Mouse (Mus musculus): Measurements from ENCODE around the gene Tcstv3. TPM values are rescaled to one million over a fixed set of nuclear protein-coding genes. Genes with fewer than 3 reads are reported as not detected.

Tcstv3 gene
- total and polyA plus RNA-seq, 2 experiments from 2014 or later: not detected

GRCm38 (mm10) chr13:120310749-120311148 lies 5.9 kb upstream of the Tcstv3 start:
- Histone ChIP-seq H3K9me3 (ENCODE audit: low read length) (no peaks in the 10 kb centered on the region), H3K4me1 (ENCODE audit: insufficient read depth, low read length) (no peaks in the 10 kb centered on the region), H3K4me2 (ENCODE audit: low read depth, low read length, poor library complexity, severe bottlenecking) (no peak overlapping the region), H3K27me3 (ENCODE audit: insufficient read depth, low read length) (no peaks in the 10 kb centered on the region), H3K9ac (replicated peaks; ENCODE audit: low read length, poor library complexity, severe bottlenecking) (no peak overlapping the region), H3K36me3 (ENCODE audit: insufficient read depth, low read length) (no peaks in the 10 kb centered on the region), H3K27ac (ENCODE audit: low read depth, low read length) (no peak overlapping the region), H3K4me3 (ENCODE audit: low read depth, low read length) (no peak overlapping the region)
- no peak for ATAC-seq (ENCODE audit: low FRiP score)
- TF ChIP-seq CTCF (IDR thresholded peaks at IDR 0.05): no peak
- WGBS: 79% methylated on average over 4 of the region's 4 CpGs
- DNase-seq (ENCODE audit: low spot score): no peak

- no peaks in the 10 kb centered on the region for H3K9me3 ChIP-seq (ENCODE audit: low read length)
- ATAC-seq (ENCODE audit: low FRiP score) (no peak), DNase-seq (ENCODE audit: low spot score) (no peak)
- no peak overlapping the region for H3K9ac ChIP-seq (replicated peaks; ENCODE audit: low read length, poor library complexity, severe bottlenecking)
- TF ChIP-seq CTCF (IDR thresholded peaks at IDR 0.05): peak; percentile 53
- no peak overlapping the region for H3K4me3 ChIP-seq (ENCODE audit: low read depth, low read length)
- H3K4me1 ChIP-seq (ENCODE audit: insufficient read depth, low read length): no peaks in the 10 kb centered on the region
- H3K4me2 ChIP-seq (ENCODE audit: low read depth, low read length, poor library complexity, severe bottlenecking): no peak overlapping the region
- H3K27ac ChIP-seq (ENCODE audit: low read depth, low read length): no peak overlapping the region
- 41% methylated on average over 14 of the region's 14 CpGs for WGBS
- H3K36me3 ChIP-seq (ENCODE audit: insufficient read depth, low read length): no peaks in the 10 kb centered on the region
- no peaks in the 10 kb centered on the region for H3K27me3 ChIP-seq (ENCODE audit: insufficient read depth, low read length)
These were observed 3.1 kb upstream of the Tcstv3 start for GRCm38 (mm10) chr13:120313584-120313983.

GRCm38 (mm10) chr13:120320183-120320582 lies 3.5 kb downstream of the Tcstv3 start:
- no peak for ATAC-seq (ENCODE audit: low FRiP score)
- Histone ChIP-seq H3K27me3 (ENCODE audit: insufficient read depth, low read length) (no peaks in the 10 kb centered on the region), H3K9ac (replicated peaks; ENCODE audit: low read length, poor library complexity, severe bottlenecking) (no peak overlapping the region), H3K4me3 (ENCODE audit: low read depth, low read length) (no peak overlapping the region), H3K36me3 (ENCODE audit: insufficient read depth, low read length) (no peaks in the 10 kb centered on the region), H3K27ac (ENCODE audit: low read depth, low read length) (no peak overlapping the region), H3K9me3 (ENCODE audit: low read length) (no peaks in the 10 kb centered on the region), H3K4me2 (ENCODE audit: low read depth, low read length, poor library complexity, severe bottlenecking) (no peak overlapping the region), H3K4me1 (ENCODE audit: insufficient read depth, low read length) (no peaks in the 10 kb centered on the region)
- no peak for DNase-seq (ENCODE audit: low spot score)
- TF ChIP-seq CTCF (IDR thresholded peaks at IDR 0.05): no peak
- 62% methylated on average over 3 of the region's 3 CpGs for whole genome bisulfite sequencing

GRCm38 (mm10) chr13:120320721-120321120 lies 4.0 kb downstream of the Tcstv3 start:
- WGBS: 94% methylated on average over 1 of the region's 1 CpGs
- Histone ChIP-seq H3K27me3 (ENCODE audit: insufficient read depth, low read length) (no peaks in the 10 kb centered on the region), H3K36me3 (ENCODE audit: insufficient read depth, low read length) (no peaks in the 10 kb centered on the region), H3K4me2 (ENCODE audit: low read depth, low read length, poor library complexity, severe bottlenecking) (no peak overlapping the region), H3K9me3 (ENCODE audit: low read length) (no peaks in the 10 kb centered on the region), H3K27ac (ENCODE audit: low read depth, low read length) (no peak overlapping the region), H3K4me3 (ENCODE audit: low read depth, low read length) (no peak overlapping the region), H3K9ac (replicated peaks; ENCODE audit: low read length, poor library complexity, severe bottlenecking) (no peak overlapping the region), H3K4me1 (ENCODE audit: insufficient read depth, low read length) (no peaks in the 10 kb centered on the region)
- ATAC-seq (ENCODE audit: low FRiP score): no peak
- TF ChIP-seq CTCF (IDR thresholded peaks at IDR 0.05): no peak
- no peak for DNase-seq (ENCODE audit: low spot score)

Other genes with a start within 250 kb of the Tcstv3 start
- not detected in 2 replicates for gene Gm20767, start 176.6 kb upstream of the Tcstv3 start, total RNA-seq (2014; rRNA removed)
- gene Gm20767, start 176.6 kb upstream of the Tcstv3 start, polyA plus RNA-seq (2015; fragmentation: Nextera tagmentation; extraction: Ambion mirVana): not detected in 2 replicates
- gene Gm21818, start 144.4 kb upstream of the Tcstv3 start, total RNA-seq (2014; rRNA removed): not detected in 2 replicates
- gene Gm21818, start 144.4 kb upstream of the Tcstv3 start, polyA plus RNA-seq (2015; fragmentation: Nextera tagmentation; extraction: Ambion mirVana): not detected in 2 replicates
- not detected in 2 replicates for gene Gm21762, start 100.9 kb upstream of the Tcstv3 start, total RNA-seq (2014; rRNA removed)
- not detected in 2 replicates for gene Gm21762, start 100.9 kb upstream of the Tcstv3 start, polyA plus RNA-seq (2015; fragmentation: Nextera tagmentation; extraction: Ambion mirVana)
- gene Gm21731, start 77.8 kb upstream of the Tcstv3 start, total RNA-seq (2014; rRNA removed): not detected in 2 replicates
- gene Gm21731, start 77.8 kb upstream of the Tcstv3 start, polyA plus RNA-seq (2015; fragmentation: Nextera tagmentation; extraction: Ambion mirVana): not detected in 2 replicates
- gene AF067061, start 53.8 kb upstream of the Tcstv3 start, total RNA-seq (2014; rRNA removed): not detected in 2 replicates
- not detected in 2 replicates for gene AF067061, start 53.8 kb upstream of the Tcstv3 start, polyA plus RNA-seq (2015; fragmentation: Nextera tagmentation; extraction: Ambion mirVana)
- gene BC147527, start 16.5 kb upstream of the Tcstv3 start, total RNA-seq (2014; rRNA removed): not detected in 2 replicates
- gene BC147527, start 16.5 kb upstream of the Tcstv3 start, polyA plus RNA-seq (2015; fragmentation: Nextera tagmentation; extraction: Ambion mirVana): not detected in 2 replicates

All from midbrain, postnatal 0 days (tissue).